Mouse (Mus musculus) myocyte (in vitro differentiated cells): ENCODE measurements around the gene Lsm4. TPM values are rescaled to one million over a fixed set of nuclear protein-coding genes. Genes with fewer than 3 reads are reported as not detected.

ENCODE experiments used
- H3K27me3 ChIP-seq: one replicate; pipeline ENCODE4 v1.6.1; 2011; ENCODE audit not compliant: control insufficient read depth, insufficient read depth, insufficient read length
- H3K36me3 ChIP-seq: one replicate; pipeline ENCODE4 v1.6.1; 2011; ENCODE audit not compliant: control insufficient read depth, insufficient read depth
- H3K4me2 ChIP-seq: one replicate; pipeline ENCODE4 v1.6.1; 2011; ENCODE audit warnings: low read depth, control low read depth
- H3K4me3 ChIP-seq: one replicate; pipeline ENCODE4 v1.5.1; 2011; ENCODE audit warnings: mild to moderate bottlenecking, control low read depth, moderate library complexity
- H3K79me2 ChIP-seq: one replicate; pipeline ENCODE4 v1.6.1; 2011; ENCODE audit not compliant: control insufficient read depth, insufficient read depth
- H3ac ChIP-seq: one replicate; pipeline ENCODE4 v1.6.1; 2011; ENCODE audit not compliant: control insufficient read depth, insufficient read length
- CEBPB ChIP-seq: IDR thresholded peaks from 2 replicates; pipeline ENCODE4 v1.6.1; 2011; ENCODE audit warnings: mild to moderate bottlenecking, moderate library complexity; ENCODE audit not compliant: poor library complexity, insufficient read depth, severe bottlenecking
- E2F4 ChIP-seq: IDR thresholded peaks from one replicate; pipeline ENCODE4 v1.6.1; 2011; ENCODE audit warnings: mild to moderate bottlenecking, control low read depth, moderate library complexity; ENCODE audit not compliant: insufficient read depth
- MAX ChIP-seq: IDR thresholded peaks from one replicate; pipeline ENCODE4 v1.6.1; 2011; ENCODE audit warnings: low read depth, mild to moderate bottlenecking, control low read depth
- MYOD1 ChIP-seq, 3 experiments: IDR thresholded peaks; one replicate each; pipeline ENCODE4 v1.6.1; 2011; ENCODE audit warnings: control low read depth in 2 of 3, low read depth in 2 of 3, mild to moderate bottlenecking in 2 of 3, moderate library complexity in 1 of 3; ENCODE audit not compliant: insufficient read length in 2 of 3, control insufficient read depth in 1 of 3
- MYOG ChIP-seq, 3 experiments: IDR thresholded peaks; one replicate each; pipeline ENCODE4 v1.6.1; 2011; ENCODE audit warnings: control low read depth in 2 of 3, low read depth in 2 of 3, mild to moderate bottlenecking in 2 of 3; ENCODE audit not compliant: insufficient read length in 2 of 3, control insufficient read depth in 1 of 3, insufficient read depth in 1 of 3
- POLR2A ChIP-seq: IDR thresholded peaks from one replicate; pipeline ENCODE4 v1.6.1; 2011; ENCODE audit warnings: low read depth, mild to moderate bottlenecking, control low read depth, moderate library complexity; ENCODE audit not compliant: insufficient read length
- POLR2AphosphoS2 ChIP-seq: IDR thresholded peaks from one replicate; pipeline ENCODE4 v1.6.1; 2011; ENCODE audit warnings: low read depth, control low read depth; ENCODE audit not compliant: insufficient read length
- REST ChIP-seq: IDR thresholded peaks from one replicate; pipeline ENCODE4 v1.6.1; 2011; ENCODE audit warnings: mild to moderate bottlenecking, control low read depth, moderate library complexity; ENCODE audit not compliant: insufficient read depth, insufficient read length
- SRF ChIP-seq: IDR thresholded peaks from one replicate; pipeline ENCODE4 v1.6.1; 2011; ENCODE audit warnings: low read depth; ENCODE audit not compliant: control insufficient read depth, insufficient read length
- TCF12 ChIP-seq: IDR thresholded peaks from one replicate; pipeline ENCODE4 v1.6.1; 2011; ENCODE audit warnings: mild to moderate bottlenecking, control low read depth; ENCODE audit not compliant: poor library complexity, insufficient read depth, severe bottlenecking
- TCF3 ChIP-seq: IDR thresholded peaks from one replicate; pipeline ENCODE4 v1.6.1; 2011; ENCODE audit warnings: low read depth, control low read depth; ENCODE audit not compliant: insufficient read length
- USF1 ChIP-seq: IDR thresholded peaks from one replicate; pipeline ENCODE4 v1.6.1; 2011; ENCODE audit warnings: low read depth, mild to moderate bottlenecking, control low read depth, moderate library complexity
- polyA plus RNA-seq: library from polyadenylated mRNA; unstranded; fragments of >200 nt; fragmentation: generic; extraction: Trizol; gene quantifications from one replicate; pipeline ENCODE4 v1.2.1, GENCODE M21; 2012; ENCODE audit warnings: missing spikeins

Lsm4 gene
- 178 TPM for polyA plus RNA-seq

- H3K4me3 ChIP-seq: peak within 1 kb of the TSS; percentile 23
- H3K79me2 ChIP-seq: peaks cover 29% of the 10 kb centered on the region
- H3K4me2 ChIP-seq: peak within 1 kb of the TSS; percentile 90
- peak within 1 kb of the TSS; percentile 70 for H3ac ChIP-seq
- no peaks in the 10 kb centered on the region for H3K36me3 ChIP-seq
- H3K27me3 ChIP-seq: no peaks in the 10 kb centered on the region
- TF ChIP-seq E2F4 (peak; percentile 77), TCF12 (no peak), SRF (peak; percentile 66), MYOG (IDR thresholded peaks at IDR 0.05; ENCODE audit: control insufficient read depth in 1 of 3, insufficient read depth in 1 of 3, insufficient read length in 2 of 3, low read depth in 2 of 3) (peak in 1 of 3 experiments; percentile 5), MAX (no peak), MYOD1 (IDR thresholded peaks at IDR 0.05; ENCODE audit: control insufficient read depth in 1 of 3, insufficient read length in 2 of 3, low read depth in 2 of 3) (peak in 1 of 3 experiments; percentile 6), POLR2A (peak; percentile 57), USF1 (peak; percentile 98)
Measured at GRCm38 (mm10) chr8:70673079-70673856, at the start of gene Lsm4. Gene Lsm4 (plus strand): TSS chr8:70673248.

- Histone ChIP-seq H3ac (no peak overlapping the region), H3K4me2 (no peak overlapping the region)
Measured at GRCm38 (mm10) chr8:70625104-70625503, 47.9 kb upstream of the Lsm4 start.

GRCm38 (mm10) chr8:70627041-70627440, 46.0 kb upstream of the Lsm4 start:
- Histone ChIP-seq H3K27me3 (no peaks in the 10 kb centered on the region), H3ac (no peak overlapping the region), H3K36me3 (no peaks in the 10 kb centered on the region), H3K79me2 (no peaks in the 10 kb centered on the region), H3K4me2 (no peak overlapping the region), H3K4me3 (no peak overlapping the region)
- TF ChIP-seq CEBPB (0 out of 2 replicates have a peak, but pooled peaks have one; percentile 23), SRF (no peak)

More at GRCm38 (mm10) chr8:70625104-70625503, 47.9 kb upstream of the Lsm4 start:
- H3K4me3 ChIP-seq: no peak overlapping the region
- H3K27me3 ChIP-seq: no peaks in the 10 kb centered on the region
- TF ChIP-seq MYOG (IDR thresholded peaks at IDR 0.05; ENCODE audit: control insufficient read depth in 1 of 3, insufficient read depth in 1 of 3, insufficient read length in 2 of 3, low read depth in 2 of 3): no peak
- no peak for TF ChIP-seq MYOD1 (IDR thresholded peaks at IDR 0.05; ENCODE audit: control insufficient read depth in 1 of 3, insufficient read length in 2 of 3, low read depth in 2 of 3)
- no peak for TF ChIP-seq TCF3
- no peaks in the 10 kb centered on the region for H3K79me2 ChIP-seq
- no peaks in the 10 kb centered on the region for H3K36me3 ChIP-seq

GRCm38 (mm10) chr8:70628986-70629490, 44.0 kb upstream of the Lsm4 start:
- Histone ChIP-seq H3K79me2 (no peaks in the 10 kb centered on the region), H3K36me3 (no peaks in the 10 kb centered on the region), H3K4me3 (peak overlapping the region; percentile 52), H3K4me2 (no peak overlapping the region), H3ac (no peak overlapping the region), H3K27me3 (no peaks in the 10 kb centered on the region)
- TF ChIP-seq REST (no peak), POLR2AphosphoS2 (no peak), POLR2A (no peak), SRF (no peak), USF1 (no peak), E2F4 (no peak), TCF3 (no peak), TCF12 (no peak), MYOG (IDR thresholded peaks at IDR 0.05; ENCODE audit: control insufficient read depth in 1 of 3, insufficient read depth in 1 of 3, insufficient read length in 2 of 3, low read depth in 2 of 3) (no peak), CEBPB (no peak), MAX (no peak), MYOD1 (IDR thresholded peaks at IDR 0.05; ENCODE audit: control insufficient read depth in 1 of 3, insufficient read length in 2 of 3, low read depth in 2 of 3) (no peak)

- Histone ChIP-seq H3ac (peak overlapping the region; percentile 20), H3K4me3 (peak overlapping the region; percentile 52), H3K36me3 (no peaks in the 10 kb centered on the region), H3K27me3 (no peaks in the 10 kb centered on the region), H3K4me2 (peak overlapping the region; percentile 70), H3K79me2 (no peaks in the 10 kb centered on the region)
- TF ChIP-seq TCF12 (no peak), E2F4 (no peak), MYOD1 (IDR thresholded peaks at IDR 0.05; ENCODE audit: control insufficient read depth in 1 of 3, insufficient read length in 2 of 3, low read depth in 2 of 3) (peak in 1 of 3 experiments; percentile 76), MYOG (IDR thresholded peaks at IDR 0.05; ENCODE audit: control insufficient read depth in 1 of 3, insufficient read depth in 1 of 3, insufficient read length in 2 of 3, low read depth in 2 of 3) (peak in 1 of 3 experiments; percentile 44), POLR2A (peak; percentile 67), POLR2AphosphoS2 (peak; percentile 61)
Measured at GRCm38 (mm10) chr8:70629574-70630531, 43.2 kb upstream of the Lsm4 start.
